In genomic region chr1:24316490-24316889, GRCm38 (mm10) we compare ENCODE assay signal across 23 mouse cellular contexts.
DNase-seq lines count a peak whose midpoint lies in the region; ATAC-seq lines count a peak whose summit lies in the region.
"Had no signal": no experiment of that assay in that cellular context is flagged by ENCODE, and none has a peak within 500 bp of the region (broad histone marks: within the 10 kb centered on the region; RNA-seq: fewer than 3 reads in every experiment).

No protein-coding gene starts in this region.

- H3K4me2 ChIP-seq in forebrain, embryonic 16.5 days (ENCODE audit: low read length): no peak overlapping the region
- H3K4me2 ChIP-seq in forebrain, embryonic 12.5 days: no peak overlapping the region
- H3K4me2 ChIP-seq in hindbrain, embryonic 15.5 days: no peak overlapping the region
- no peak overlapping the region for H3K4me2 ChIP-seq in hindbrain, embryonic 16.5 days (ENCODE audit: low read length)
- H3K4me2 ChIP-seq in neural tube, embryonic 13.5 days: no peak overlapping the region
- H3K4me2 ChIP-seq: embryonic facial prominence, embryonic 13.5 days; forebrain, embryonic 13.5 days; heart, embryonic 11.5 days had no signal

- ATAC-seq in forebrain, embryonic 16.5 days: peak; percentile 45; the same call in 1 of the 2 replicates
- ATAC-seq in forebrain, embryonic 12.5 days (ENCODE audit: low FRiP score): no peak
- ATAC-seq in hindbrain, embryonic 15.5 days (ENCODE audit: low FRiP score, low read depth): 0 out of 2 replicates have a peak, but pooled peaks have one; percentile 11
- ATAC-seq in hindbrain, embryonic 16.5 days: no peak
- peak; percentile 63; the same call in 1 of the 2 replicates for ATAC-seq in neural tube, embryonic 13.5 days (ENCODE audit: low read depth)
- ATAC-seq: activated CD4-positive, CD25-positive, alpha-beta regulatory T cell, adult 4 months; forebrain, embryonic 13.5 days; forebrain, postnatal 0 days had no signal

- WGBS in forebrain, embryonic 16.5 days: 77% methylated on average over 3 of the region's 3 CpGs
- 89% methylated on average over 3 of the region's 3 CpGs for WGBS in forebrain, embryonic 12.5 days
- WGBS in hindbrain, embryonic 15.5 days: 73% methylated on average over 3 of the region's 3 CpGs
- 68% methylated on average over 3 of the region's 3 CpGs for WGBS in hindbrain, embryonic 16.5 days
- 61% methylated on average over 3 of the region's 3 CpGs for WGBS in neural tube, embryonic 13.5 days

- no peaks in the 10 kb centered on the region for H3K9me3 ChIP-seq in forebrain, embryonic 16.5 days (ENCODE audit: control insufficient read depth, low read length)
- H3K9me3 ChIP-seq in forebrain, embryonic 12.5 days: no peaks in the 10 kb centered on the region
- H3K9me3 ChIP-seq in hindbrain, embryonic 15.5 days: no peaks in the 10 kb centered on the region
- H3K9me3 ChIP-seq in hindbrain, embryonic 16.5 days (ENCODE audit: control insufficient read depth, low read length): no peaks in the 10 kb centered on the region
- H3K9me3 ChIP-seq in neural tube, embryonic 13.5 days: no peaks in the 10 kb centered on the region
- H3K9me3 ChIP-seq: embryonic facial prominence, embryonic 10.5 days; embryonic facial prominence, embryonic 13.5 days; forebrain, embryonic 13.5 days had no signal

- DNase-seq in natural killer cell, adult 2 months (ENCODE audit: low spot score in 2 of 2): no peak
- DNase-seq: adrenal gland, adult 8-10 months; adrenal gland, postnatal 25 days; cerebellum, adult 11-12 months; cerebellum, adult 8-10 months; cerebellum, postnatal 10 days; cerebellum, postnatal 36 days; embryo, embryonic 11 days; forebrain, postnatal 0 days; gastrocnemius, adult 2 months; gastrocnemius, postnatal 14 days; heart, adult 11 months had no signal

- no peaks in the 10 kb centered on the region for H3K27me3 ChIP-seq in forebrain, embryonic 16.5 days (replicated peaks; ENCODE audit: control insufficient read depth, insufficient read depth, low read length)
- no peaks in the 10 kb centered on the region for H3K27me3 ChIP-seq in forebrain, embryonic 12.5 days
- no peaks in the 10 kb centered on the region for H3K27me3 ChIP-seq in hindbrain, embryonic 15.5 days
- H3K27me3 ChIP-seq in hindbrain, embryonic 16.5 days (replicated peaks; ENCODE audit: control insufficient read depth, insufficient read depth, low read length): no peaks in the 10 kb centered on the region
- H3K27me3 ChIP-seq in neural tube, embryonic 13.5 days: no peaks in the 10 kb centered on the region
- H3K27me3 ChIP-seq: embryonic facial prominence, embryonic 13.5 days; forebrain, embryonic 13.5 days had no signal

- H3K36me3 ChIP-seq in forebrain, embryonic 16.5 days (ENCODE audit: control insufficient read depth, insufficient read depth): no peaks in the 10 kb centered on the region
- H3K36me3 ChIP-seq in forebrain, embryonic 12.5 days (replicated peaks): no peaks in the 10 kb centered on the region
- no peaks in the 10 kb centered on the region for H3K36me3 ChIP-seq in hindbrain, embryonic 15.5 days
- H3K36me3 ChIP-seq in hindbrain, embryonic 16.5 days (ENCODE audit: control insufficient read depth, insufficient read depth, low read length): no peaks in the 10 kb centered on the region
- H3K36me3 ChIP-seq in neural tube, embryonic 13.5 days: no peaks in the 10 kb centered on the region
- H3K36me3 ChIP-seq: embryonic facial prominence, embryonic 10.5 days; embryonic facial prominence, embryonic 13.5 days had no signal

- H3K27ac ChIP-seq in forebrain, embryonic 16.5 days (ENCODE audit: low read length): no peak overlapping the region
- no peak overlapping the region for H3K27ac ChIP-seq in forebrain, embryonic 12.5 days
- no peak overlapping the region for H3K27ac ChIP-seq in hindbrain, embryonic 15.5 days (replicated peaks)
- no peak overlapping the region for H3K27ac ChIP-seq in hindbrain, embryonic 16.5 days (ENCODE audit: low read depth, low read length)
- H3K27ac ChIP-seq in neural tube, embryonic 13.5 days (replicated peaks): peak overlapping the region; percentile 59; the same call in 1 of the 2 replicates
- H3K27ac ChIP-seq: embryonic facial prominence, embryonic 10.5 days; embryonic facial prominence, embryonic 13.5 days; forebrain, embryonic 13.5 days; gastrocnemius, adult 2 months had no signal

- no peak overlapping the region for H3K9ac ChIP-seq in forebrain, embryonic 16.5 days (replicated peaks; ENCODE audit: low read depth, low read length)
- H3K9ac ChIP-seq in forebrain, embryonic 12.5 days: no peak overlapping the region
- H3K9ac ChIP-seq in hindbrain, embryonic 15.5 days: no peak overlapping the region
- no peak overlapping the region for H3K9ac ChIP-seq in hindbrain, embryonic 16.5 days (ENCODE audit: low read depth, low read length)
- no peak overlapping the region for H3K9ac ChIP-seq in neural tube, embryonic 13.5 days
- H3K9ac ChIP-seq: embryonic facial prominence, embryonic 13.5 days; forebrain, embryonic 13.5 days; forebrain, postnatal 0 days had no signal

- no peaks in the 10 kb centered on the region for H3K4me1 ChIP-seq in forebrain, embryonic 16.5 days (replicated peaks; ENCODE audit: control insufficient read depth, insufficient read depth, low read length)
- H3K4me1 ChIP-seq in forebrain, embryonic 12.5 days: no peaks in the 10 kb centered on the region
- H3K4me1 ChIP-seq in hindbrain, embryonic 15.5 days (replicated peaks): no peaks in the 10 kb centered on the region
- H3K4me1 ChIP-seq in hindbrain, embryonic 16.5 days (ENCODE audit: control insufficient read depth, insufficient read depth, low read depth, low read length): no peaks in the 10 kb centered on the region
- peaks cover 12% of the 10 kb centered on the region; the same call in 1 of the 2 replicates for H3K4me1 ChIP-seq in neural tube, embryonic 13.5 days (replicated peaks)
- H3K4me1 ChIP-seq: embryonic facial prominence, embryonic 10.5 days; embryonic facial prominence, embryonic 13.5 days; forebrain, embryonic 13.5 days had no signal

- no peak overlapping the region for H3K4me3 ChIP-seq in forebrain, embryonic 16.5 days (replicated peaks; ENCODE audit: low read length)
- no peak overlapping the region for H3K4me3 ChIP-seq in forebrain, embryonic 12.5 days (replicated peaks)
- H3K4me3 ChIP-seq in hindbrain, embryonic 15.5 days: no peak overlapping the region
- no peak overlapping the region for H3K4me3 ChIP-seq in hindbrain, embryonic 16.5 days (ENCODE audit: low read length)
- H3K4me3 ChIP-seq in neural tube, embryonic 13.5 days: no peak overlapping the region
- H3K4me3 ChIP-seq: embryonic facial prominence, embryonic 10.5 days; embryonic facial prominence, embryonic 13.5 days; erythroblast, embryonic 14.5 days; forebrain, embryonic 13.5 days; gastrocnemius, adult 2 months had no signal

Comparison
In these comparisons a context has a peak if more than half of its experiments do, and no peak if none do; other contexts are left out.
1. ATAC-seq: peak in forebrain, embryonic 16.5 days (single experiment), hindbrain, embryonic 15.5 days (single experiment) and neural tube, embryonic 13.5 days (single experiment); none in forebrain, embryonic 12.5 days (single experiment) and hindbrain, embryonic 16.5 days (single experiment).